Mouse (Mus musculus): ENCODE results near the gene Wdr86. TPM values are rescaled to one million over a fixed set of nuclear protein-coding genes. Genes with fewer than 3 reads are reported as not detected.
A peak's percentile ranks its signal among the peaks of the same experiment; 100 is the strongest.

Wdr86 gene
- polyA plus RNA-seq, 1 experiment from 2014 or later = 38.3 TPM

- peak overlapping the region; percentile 58 for H3K4me3 ChIP-seq
- no peaks in the 10 kb centered on the region for H3K9me3 ChIP-seq
- H3K4me1 ChIP-seq = peaks cover 41% of the 10 kb centered on the region
- H3K36me3 ChIP-seq = no peaks in the 10 kb centered on the region
- H3K27me3 ChIP-seq = no peaks in the 10 kb centered on the region
- H3K27ac ChIP-seq = peak overlapping the region; percentile 95
- under 1% methylated on average over 59 of the region's 59 CpGs for WGBS
- peak overlapping the region; percentile 77 for H3K4me2 ChIP-seq (replicated peaks)
- peak overlapping the region; percentile 85 for H3K9ac ChIP-seq
- ATAC-seq (ENCODE audit: low FRiP score, low read depth) = peak; percentile 84
These were observed 20.1 kb upstream of the Wdr86 start for GRCm38 (mm10) chr5:24750321-24751304.

- 53% methylated on average over 5 of the region's 5 CpGs for WGBS
- Histone ChIP-seq H3K4me1 (peaks cover 36% of the 10 kb centered on the region), H3K27me3 (no peaks in the 10 kb centered on the region), H3K36me3 (no peaks in the 10 kb centered on the region), H3K4me2 (replicated peaks) (peak overlapping the region; percentile 77), H3K27ac (peak overlapping the region; percentile 49), H3K4me3 (peak overlapping the region; percentile 58), H3K9ac (peak overlapping the region; percentile 85; the same call in 1 of the 2 replicates), H3K9me3 (no peaks in the 10 kb centered on the region)
- no peak for ATAC-seq (ENCODE audit: low FRiP score, low read depth)
These were observed 19.2 kb upstream of the Wdr86 start for GRCm38 (mm10) chr5:24749731-24750130.

- Histone ChIP-seq H3K9me3 (no peaks in the 10 kb centered on the region), H3K27me3 (no peaks in the 10 kb centered on the region), H3K4me2 (replicated peaks) (no peak overlapping the region), H3K36me3 (no peaks in the 10 kb centered on the region), H3K4me1 (peaks cover 35% of the 10 kb centered on the region), H3K27ac (peak overlapping the region; percentile 10; the same call in 1 of the 2 replicates), H3K4me3 (no peak overlapping the region), H3K9ac (0 out of 2 replicates have a peak overlapping the region, but pooled peaks have one; percentile 1)
- ATAC-seq (ENCODE audit: low FRiP score, low read depth) = no peak
- 7% methylated on average over 6 of the region's 6 CpGs for WGBS
These were observed 17.0 kb upstream of the Wdr86 start for GRCm38 (mm10) chr5:24747533-24747932.

GRCm38 (mm10) chr5:24743956-24744355, 13.4 kb upstream of the Wdr86 start:
- Histone ChIP-seq H3K27me3 (no peaks in the 10 kb centered on the region), H3K36me3 (no peaks in the 10 kb centered on the region), H3K4me2 (replicated peaks) (no peak overlapping the region), H3K4me1 (peaks cover 28% of the 10 kb centered on the region), H3K9me3 (no peaks in the 10 kb centered on the region), H3K27ac (no peak overlapping the region), H3K9ac (no peak overlapping the region), H3K4me3 (no peak overlapping the region)
- no peak for ATAC-seq (ENCODE audit: low FRiP score, low read depth)
- WGBS = 87% methylated on average over 10 of the region's 10 CpGs

- Histone ChIP-seq H3K9ac (peak overlapping the region; percentile 25; the same call in 1 of the 2 replicates), H3K9me3 (no peaks in the 10 kb centered on the region; the same call in 1 of the 2 replicates), H3K4me1 (peaks cover 16% of the 10 kb centered on the region), H3K27ac (peak overlapping the region; percentile 86), H3K27me3 (no peaks in the 10 kb centered on the region), H3K36me3 (no peaks in the 10 kb centered on the region), H3K4me3 (no peak overlapping the region), H3K4me2 (replicated peaks) (no peak overlapping the region)
- ATAC-seq (ENCODE audit: low FRiP score, low read depth) = peak; percentile 86
- 23% methylated on average over 15 of the region's 15 CpGs for WGBS
These were observed 10.8 kb upstream of the Wdr86 start for GRCm38 (mm10) chr5:24741172-24741885.

GRCm38 (mm10) chr5:24739141-24739753, 8.7 kb upstream of the Wdr86 start:
- no peak for ATAC-seq (ENCODE audit: low FRiP score, low read depth)
- 60% methylated on average over 15 of the region's 15 CpGs for WGBS
- no peaks in the 10 kb centered on the region; the same call in 1 of the 2 replicates for H3K9me3 ChIP-seq
- H3K27me3 ChIP-seq = no peaks in the 10 kb centered on the region
- no peaks in the 10 kb centered on the region for H3K36me3 ChIP-seq
- peaks cover 16% of the 10 kb centered on the region for H3K4me1 ChIP-seq
- no peak overlapping the region for H3K4me3 ChIP-seq
- no peak overlapping the region for H3K27ac ChIP-seq
- H3K9ac ChIP-seq = no peak overlapping the region
- H3K4me2 ChIP-seq (replicated peaks) = no peak overlapping the region; the same call in 1 of the 2 replicates

- Histone ChIP-seq H3K4me3 (no peak overlapping the region), H3K27me3 (no peaks in the 10 kb centered on the region), H3K36me3 (no peaks in the 10 kb centered on the region), H3K9me3 (no peaks in the 10 kb centered on the region; the same call in 1 of the 2 replicates), H3K4me2 (replicated peaks) (no peak overlapping the region), H3K9ac (no peak overlapping the region), H3K4me1 (peaks cover 20% of the 10 kb centered on the region), H3K27ac (no peak overlapping the region)
- WGBS = 76% methylated on average over 1 of the region's 1 CpGs
- no peak for ATAC-seq (ENCODE audit: low FRiP score, low read depth)
These were observed 8.0 kb upstream of the Wdr86 start for GRCm38 (mm10) chr5:24738517-24738916.

GRCm38 (mm10) chr5:24737595-24737994, 7.1 kb upstream of the Wdr86 start:
- no peaks in the 10 kb centered on the region; the same call in 1 of the 2 replicates for H3K9me3 ChIP-seq
- no peak for ATAC-seq (ENCODE audit: low FRiP score, low read depth)
- 90% methylated on average over 10 of the region's 10 CpGs for WGBS
- no peak overlapping the region for H3K9ac ChIP-seq
- H3K27me3 ChIP-seq = no peaks in the 10 kb centered on the region
- no peaks in the 10 kb centered on the region for H3K36me3 ChIP-seq
- H3K4me3 ChIP-seq = no peak overlapping the region
- H3K4me1 ChIP-seq = peaks cover 29% of the 10 kb centered on the region
- H3K27ac ChIP-seq = no peak overlapping the region
- H3K4me2 ChIP-seq (replicated peaks) = no peak overlapping the region

GRCm38 (mm10) chr5:24733771-24734426, 3.4 kb upstream of the Wdr86 start:
- Histone ChIP-seq H3K4me2 (replicated peaks) (no peak overlapping the region), H3K27me3 (no peaks in the 10 kb centered on the region), H3K4me3 (no peak overlapping the region), H3K36me3 (no peaks in the 10 kb centered on the region), H3K9me3 (no peaks in the 10 kb centered on the region; the same call in 1 of the 2 replicates), H3K4me1 (peaks cover 40% of the 10 kb centered on the region), H3K27ac (peak overlapping the region; percentile 35; the same call in 1 of the 2 replicates), H3K9ac (no peak overlapping the region)
- no peak for ATAC-seq (ENCODE audit: low FRiP score, low read depth)
- WGBS = 62% methylated on average over 7 of the region's 7 CpGs

GRCm38 (mm10) chr5:24733134-24733533, 2.6 kb upstream of the Wdr86 start:
- Histone ChIP-seq H3K4me1 (peaks cover 46% of the 10 kb centered on the region), H3K9ac (no peak overlapping the region), H3K27ac (peak overlapping the region; percentile 49; the same call in 1 of the 2 replicates), H3K27me3 (no peaks in the 10 kb centered on the region), H3K4me3 (no peak overlapping the region), H3K4me2 (replicated peaks) (peak overlapping the region; percentile 30; the same call in 1 of the 2 replicates), H3K36me3 (no peaks in the 10 kb centered on the region), H3K9me3 (no peaks in the 10 kb centered on the region; the same call in 1 of the 2 replicates)
- ATAC-seq (ENCODE audit: low FRiP score, low read depth) = peak; percentile 70
- WGBS = under 1% methylated on average over 7 of the region's 8 CpGs

GRCm38 (mm10) chr5:24730986-24731385, 459 bp upstream of the Wdr86 start:
- under 1% methylated on average over 15 of the region's 15 CpGs for WGBS
- peak overlapping the region; percentile 84 for H3K9ac ChIP-seq
- ATAC-seq (ENCODE audit: low FRiP score, low read depth) = peak; percentile 60
- H3K27ac ChIP-seq = peak overlapping the region; percentile 79
- no peaks in the 10 kb centered on the region for H3K9me3 ChIP-seq
- H3K4me3 ChIP-seq = peak overlapping the region; percentile 73
- H3K4me2 ChIP-seq (replicated peaks) = peak overlapping the region; percentile 86
- H3K27me3 ChIP-seq = no peaks in the 10 kb centered on the region
- peaks cover 53% of the 10 kb centered on the region for H3K4me1 ChIP-seq
- H3K36me3 ChIP-seq = no peaks in the 10 kb centered on the region; the same call in 1 of the 2 replicates

Measured in limb, embryonic 13.5 days (tissue).